Mouse (Mus musculus) bone marrow, adult 2 months (tissue): ENCODE results near the gene Hspb7.

Source experiments
- CTCF ChIP-seq: fragments of 200-500 bp; IDR thresholded peaks from 2 replicates; pipeline ENCODE4 v1.5.1; 2011; ENCODE audit warnings: low read length, control low read depth; ENCODE audit not compliant: control insufficient read depth, insufficient read depth
- POLR2A ChIP-seq: fragments of 200-500 bp; IDR thresholded peaks from 2 replicates; pipeline ENCODE4 v1.6.1; 2011; ENCODE audit warnings: low read depth, mild to moderate bottlenecking, control low read depth, low read length, borderline replicate concordance; ENCODE audit not compliant: control insufficient read depth

DNA sequence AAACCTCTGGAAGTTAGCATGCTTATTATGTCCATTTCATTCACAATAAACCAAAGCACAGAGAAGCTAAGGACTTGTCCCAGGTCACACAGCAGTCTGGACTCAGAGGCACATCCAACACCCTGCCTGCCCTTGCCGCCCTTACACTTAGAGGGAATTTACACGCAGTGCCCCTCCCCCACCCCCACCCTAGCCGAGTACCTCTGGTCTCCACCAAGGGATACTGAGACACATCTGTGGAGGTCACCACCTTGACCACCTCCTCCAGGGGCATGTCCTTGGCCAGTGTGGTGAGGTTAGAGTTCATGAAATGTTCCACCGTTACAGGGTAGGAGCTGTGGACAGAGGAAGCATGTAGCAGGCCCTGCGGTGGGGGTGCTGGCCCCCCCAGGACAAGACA, 32.6 kb upstream of the Hspb7 start:
- TF ChIP-seq POLR2A (no peak), CTCF (no peak)
